Mouse (Mus musculus) lung, postnatal 36 days (tissue): ENCODE results near the gene Ifrd1.
"Not testable (repeated sequence)": the region's sequence is repeated elsewhere in the genome, so short reads cannot be mapped to it uniquely, and the experiment has no call there.

Source experiments
- DNase-seq: peaks from one replicate; pipeline ENCODE4 v3.0.0; 2022; ENCODE audit warnings: mixed read lengths

The Ifrd1 gene

DNA sequence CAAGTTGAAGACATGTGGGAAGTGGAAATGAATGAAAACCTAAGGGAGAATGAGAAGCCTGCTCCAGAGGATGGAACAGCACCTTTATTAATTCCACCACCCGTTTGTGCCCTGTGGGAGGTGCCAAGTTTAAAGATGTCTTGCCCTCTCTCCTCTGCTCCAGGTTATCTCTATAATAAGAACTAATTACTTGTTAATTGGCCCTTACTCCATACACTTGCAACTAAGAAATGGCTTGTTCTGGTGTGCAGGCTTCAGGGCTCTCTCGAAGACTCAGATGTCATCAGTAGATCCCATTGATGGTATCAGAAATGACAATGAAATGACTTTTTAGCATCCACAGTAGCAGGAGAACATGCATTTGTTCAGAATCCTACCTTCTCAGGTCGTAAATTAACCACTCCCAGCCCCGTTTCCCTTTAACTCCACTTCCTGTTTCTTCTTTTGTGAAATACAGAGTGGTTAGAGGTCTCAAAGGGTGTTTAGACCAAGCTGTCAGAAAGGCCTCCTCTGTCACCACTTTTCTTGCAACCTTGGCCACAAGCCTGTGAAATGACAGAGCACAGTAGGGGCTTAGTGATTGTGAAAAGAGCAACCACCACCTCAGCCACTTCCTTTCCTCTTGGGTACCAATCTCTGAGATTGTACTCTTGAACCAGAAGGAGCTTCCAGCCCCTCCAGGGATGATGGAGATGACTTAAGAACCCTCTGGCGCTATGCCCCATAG is at the start of gene Ifrd1:
TSS of gene Ifrd1 (minus strand) at position 51 of the 727 bp plus-strand sequence.
- DNase-seq, result peak; percentile 58

DNA sequence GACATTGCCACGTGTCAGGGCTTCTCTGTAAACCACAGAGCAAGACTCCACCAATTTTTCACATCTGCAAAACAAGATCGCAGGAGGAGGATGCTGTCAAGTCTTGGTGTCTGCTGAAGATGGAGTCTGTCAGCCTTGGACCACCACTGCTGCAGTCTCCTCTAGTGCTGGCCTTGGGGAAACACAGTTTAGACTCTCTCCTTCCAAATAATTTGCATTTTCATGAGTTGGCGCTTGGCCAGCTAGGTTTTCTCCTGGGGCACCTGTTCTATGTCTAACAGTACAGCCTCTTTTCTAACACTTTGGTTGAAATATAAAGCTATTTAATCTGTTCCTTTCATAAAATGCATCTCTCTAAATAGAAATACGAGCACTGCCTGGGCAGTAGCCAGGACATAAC is 38.2 kb upstream of the Ifrd1 start:
- no peak for DNase-seq

DNA sequence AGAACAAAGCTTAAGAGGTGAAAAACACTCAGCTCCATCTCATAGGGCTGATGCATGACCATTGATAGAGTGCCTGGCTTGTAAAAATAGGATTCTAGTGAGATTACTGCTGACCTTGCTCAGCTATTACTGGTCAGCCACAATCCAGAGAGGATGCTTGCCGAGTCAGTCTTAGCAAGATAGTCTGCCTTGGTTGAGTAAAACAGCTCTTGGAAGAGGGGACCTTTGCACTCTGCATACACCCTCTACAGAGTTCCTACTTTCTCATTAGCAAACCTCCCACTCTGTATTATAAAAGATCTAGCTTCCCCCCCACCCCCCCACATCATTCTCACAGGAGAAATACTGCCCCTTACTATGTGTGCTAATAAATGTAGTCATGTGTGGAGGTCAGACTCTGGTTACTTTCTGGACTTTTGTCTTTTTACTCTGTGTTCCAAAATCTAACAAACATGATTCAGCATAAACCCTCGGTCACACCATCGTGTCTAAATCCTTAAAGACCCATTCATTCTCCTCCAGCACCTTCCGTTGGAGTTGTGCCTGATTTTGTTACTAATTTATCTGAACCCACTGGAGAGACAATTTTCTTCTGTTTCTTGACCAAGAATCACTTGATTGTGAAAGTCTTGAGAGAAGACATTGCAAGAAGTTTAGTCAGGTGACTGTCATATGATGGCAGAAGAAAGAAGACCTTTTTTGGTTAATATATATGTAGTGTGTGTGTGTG is 32.5 kb upstream of the Ifrd1 start:
- no peak for DNase-seq

DNA sequence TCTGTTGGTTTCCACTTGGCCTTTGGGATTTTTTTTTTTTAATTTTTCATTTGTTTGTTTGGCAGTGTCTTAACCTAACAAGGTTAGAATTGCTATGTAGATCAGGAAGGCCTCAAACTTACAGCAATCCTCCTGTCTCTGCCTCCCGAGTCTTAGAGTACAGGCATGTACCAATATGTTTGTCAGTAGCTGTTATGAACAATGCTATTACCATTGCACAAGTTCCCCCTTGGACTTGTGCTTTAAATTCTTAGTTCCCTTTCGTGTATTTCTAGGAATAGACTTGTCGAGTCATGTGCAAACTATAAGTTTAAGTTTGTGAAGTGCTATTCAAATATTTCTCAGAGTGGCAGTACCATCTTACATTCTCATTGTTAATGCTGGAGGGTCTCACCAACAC is 29.3 kb upstream of the Ifrd1 start:
- DNase-seq, result no peak

DNA sequence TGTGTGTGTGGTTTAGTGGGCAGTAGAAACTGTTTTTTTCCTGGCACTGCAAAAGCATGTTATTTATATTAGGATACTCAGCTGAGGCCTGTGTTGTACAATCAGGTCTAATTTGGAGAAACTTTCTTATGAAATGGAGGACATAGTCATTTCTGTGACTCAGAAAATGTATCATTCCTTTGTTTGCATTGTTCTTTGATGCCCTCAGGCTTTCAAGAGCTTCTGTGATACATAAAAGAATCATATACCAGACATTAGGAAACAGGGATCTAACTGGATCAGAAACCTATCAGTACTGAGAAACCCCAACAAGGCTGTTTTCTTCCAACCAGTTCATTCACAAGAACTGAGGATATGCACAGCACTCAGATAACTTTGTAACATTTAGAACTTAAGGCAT is 26.6 kb upstream of the Ifrd1 start:
- no peak for DNase-seq

DNA sequence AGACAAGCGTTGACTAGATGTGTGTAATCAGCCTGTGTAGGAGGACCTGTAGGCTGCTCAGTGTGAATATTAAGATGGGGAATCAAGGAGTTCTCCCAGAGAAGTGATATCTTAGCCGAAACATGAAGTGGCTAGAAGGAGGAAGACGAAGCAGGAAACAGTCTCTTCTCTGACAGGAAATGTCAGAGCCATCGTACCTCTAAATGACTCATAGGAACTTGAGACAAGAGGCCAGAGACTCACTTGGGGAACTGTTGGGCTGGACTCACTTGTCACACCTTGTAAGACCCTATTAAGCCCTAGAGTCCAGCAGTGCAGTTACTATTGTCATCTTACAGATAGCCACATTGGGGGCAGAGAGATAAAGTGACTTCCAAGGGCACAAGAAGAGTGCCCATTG is 25.0 kb upstream of the Ifrd1 start:
- DNase-seq, result no peak

DNA sequence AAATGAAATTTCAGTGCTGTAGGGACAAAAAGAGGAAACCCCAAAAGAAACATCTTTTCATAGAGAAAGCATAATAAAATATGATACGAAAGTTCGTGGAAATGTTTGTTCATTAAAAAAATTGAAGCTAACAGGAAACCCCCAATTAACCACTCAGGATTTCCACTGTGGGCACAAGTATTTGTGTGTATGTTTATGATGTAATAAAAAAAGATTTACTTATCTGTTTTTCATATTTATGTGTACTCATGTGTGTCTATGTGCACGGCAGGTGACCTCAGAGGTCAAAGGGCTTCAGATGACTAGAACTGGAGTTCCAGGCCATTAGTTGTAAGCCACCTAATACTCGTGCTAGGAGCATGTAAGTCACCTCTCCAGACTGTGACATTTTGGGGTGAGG is 24.4 kb upstream of the Ifrd1 start:
- no peak for DNase-seq

DNA sequence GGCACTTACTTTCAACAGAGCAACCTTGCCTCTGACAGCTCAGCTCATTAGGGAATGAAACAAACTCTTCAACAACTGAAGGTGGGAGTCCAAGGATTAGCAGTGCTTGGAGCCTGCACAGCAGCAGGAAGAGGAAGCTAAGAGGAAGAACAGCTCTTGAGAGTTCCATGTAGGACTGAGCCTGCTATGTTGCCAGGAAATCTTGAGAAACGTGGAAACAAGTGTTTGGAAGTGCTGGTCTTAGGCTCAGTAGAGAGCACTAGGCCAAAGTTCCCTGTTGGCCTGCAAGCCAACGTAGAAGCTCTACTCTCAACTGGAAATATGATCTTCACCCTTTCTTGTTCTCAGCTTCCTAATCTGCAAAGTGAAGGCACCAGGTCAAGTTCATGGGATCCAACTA is 20.0 kb upstream of the Ifrd1 start:
- peak; percentile 39 for DNase-seq

DNA sequence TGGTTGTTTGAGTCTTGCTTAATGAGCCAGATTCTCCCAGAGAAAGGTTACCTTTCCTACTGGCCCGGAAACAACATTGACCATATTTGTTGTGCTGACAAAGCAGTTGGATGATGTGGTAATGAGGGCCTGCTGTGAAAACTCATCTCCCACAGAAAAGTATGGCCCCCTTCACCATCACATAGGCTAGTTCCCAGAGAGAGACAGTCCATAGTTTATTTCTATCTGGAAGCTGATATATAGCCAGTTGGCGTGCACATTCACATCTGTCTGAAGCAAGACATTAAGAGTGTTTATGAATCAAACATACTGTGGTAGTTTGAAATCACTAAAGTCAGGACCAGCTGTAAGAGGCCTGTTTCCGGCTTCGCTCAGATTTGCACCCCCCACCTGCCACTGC is 15.4 kb upstream of the Ifrd1 start:
- DNase-seq, result no peak

DNA sequence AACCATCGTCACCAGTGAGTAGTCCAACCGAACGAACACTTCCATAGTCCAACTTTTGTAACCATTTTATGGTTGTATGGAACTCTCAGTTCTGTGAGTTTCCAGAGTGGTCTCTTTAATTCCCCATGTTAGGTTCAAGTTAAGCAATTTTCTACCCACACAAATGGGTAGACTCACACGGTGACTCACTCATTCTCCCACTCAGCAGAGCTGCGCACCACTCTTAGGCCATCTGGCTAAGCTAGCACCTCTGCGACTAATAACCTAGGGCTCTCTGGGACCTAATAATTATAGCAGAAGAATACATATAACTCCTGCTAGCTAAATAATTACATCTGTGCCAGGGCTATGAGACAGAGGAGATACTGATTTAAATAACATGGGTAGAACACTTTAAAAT is 14.7 kb upstream of the Ifrd1 start:
- no peak for DNase-seq

DNA sequence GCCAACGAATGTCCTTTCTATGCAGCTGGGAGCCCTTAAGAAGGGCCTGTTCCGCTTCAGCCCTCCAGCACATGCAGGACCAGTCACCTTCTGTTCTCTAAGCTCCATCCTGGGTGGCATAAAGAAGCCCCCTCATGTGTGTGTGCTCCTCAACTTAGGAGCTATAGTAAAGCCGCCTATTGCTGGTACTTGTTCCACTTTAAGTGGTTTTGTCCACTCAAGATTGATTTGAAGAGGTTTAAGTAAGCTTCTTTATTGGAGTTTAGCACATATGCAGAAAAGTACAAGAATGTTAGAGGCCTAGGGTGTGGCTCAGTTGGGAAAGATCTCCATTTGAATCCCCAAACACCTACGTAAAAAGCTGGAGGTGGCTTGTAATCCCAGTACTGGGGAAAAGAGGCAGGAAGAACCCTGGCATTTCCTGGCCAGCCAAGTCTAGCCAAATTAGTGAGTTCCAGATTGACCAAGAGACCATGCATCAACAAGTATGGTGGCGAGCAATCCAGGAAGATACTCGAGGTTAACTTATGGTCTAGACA is 10.2 kb upstream of the Ifrd1 start:
- no peak for DNase-seq

DNA sequence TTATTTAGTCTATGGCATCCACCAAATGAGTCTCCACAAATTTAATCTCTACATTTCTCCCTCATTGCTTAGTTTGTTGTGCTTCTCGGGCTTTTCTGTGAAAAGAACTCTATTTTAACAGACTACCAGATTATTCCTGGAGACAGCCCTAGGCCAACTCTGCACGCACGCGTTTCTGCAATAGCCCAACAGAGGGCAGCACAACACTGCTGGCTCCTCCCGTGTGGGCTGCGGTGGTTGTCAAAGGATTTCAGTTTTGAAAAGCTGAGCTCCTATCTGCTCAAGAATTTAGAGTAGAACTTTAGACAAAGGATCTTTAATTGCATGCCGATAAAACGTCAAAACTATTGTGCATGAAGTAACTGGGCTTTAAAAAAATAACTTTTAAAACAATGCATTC is 8.9 kb upstream of the Ifrd1 start:
- DNase-seq, result peak; percentile 91

DNA sequence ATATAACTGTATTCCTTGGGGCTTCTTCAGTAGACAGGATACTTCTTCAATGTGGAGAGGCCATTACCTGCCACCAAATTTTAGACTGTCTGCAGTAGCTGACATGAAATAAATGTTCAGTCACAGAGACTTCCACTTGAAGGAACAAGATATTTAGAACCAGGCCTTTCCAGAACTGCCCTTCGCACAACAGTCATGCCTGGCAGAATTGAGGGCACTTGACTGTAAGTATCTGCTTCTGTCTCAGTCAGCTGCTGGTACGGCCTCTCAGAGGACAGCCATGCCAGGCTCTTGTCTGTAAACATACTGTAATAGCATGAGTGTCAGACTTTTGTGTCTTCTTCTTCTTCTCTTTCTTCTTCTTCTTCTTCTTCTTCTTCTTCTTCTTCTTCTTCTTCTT is 8.2 kb upstream of the Ifrd1 start:
- DNase-seq, result no peak

DNA sequence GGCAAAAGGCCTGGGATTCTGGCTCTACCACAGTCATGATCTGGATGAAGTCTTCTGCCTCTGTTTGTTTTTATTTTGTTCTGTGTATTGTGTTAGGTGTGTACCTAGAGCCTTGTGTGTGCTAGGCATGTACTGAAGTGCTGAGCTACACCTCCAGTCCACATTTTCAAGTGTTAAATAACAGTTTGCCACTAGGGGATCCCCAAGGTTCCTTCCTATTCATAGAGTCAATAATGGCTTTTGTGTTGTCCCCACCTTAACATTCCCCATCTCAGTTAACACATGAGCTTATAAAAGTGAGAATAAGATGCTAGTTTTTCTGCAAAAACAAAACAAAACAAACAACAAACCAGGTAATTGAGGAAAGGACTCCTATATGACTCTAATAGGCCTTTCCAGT is 7.7 kb upstream of the Ifrd1 start:
- no peak for DNase-seq

DNA sequence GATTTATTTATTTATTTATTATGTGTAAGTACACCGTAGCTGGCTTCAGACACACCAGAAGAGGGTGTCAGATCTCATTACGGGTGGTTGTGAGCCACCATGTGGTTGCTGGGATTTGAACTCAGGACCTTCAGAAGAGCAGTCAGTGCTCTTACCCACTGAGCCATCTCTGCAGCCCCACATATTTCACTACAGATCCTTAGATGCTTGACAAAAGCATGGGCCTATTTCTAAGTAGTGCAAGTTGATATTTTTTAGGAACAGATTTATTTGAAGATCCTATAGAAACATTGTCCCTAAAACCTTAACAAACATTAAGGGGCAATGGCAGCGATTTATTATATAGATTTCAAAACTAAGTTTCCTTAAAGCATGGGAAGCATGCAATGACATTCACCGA is 7.0 kb upstream of the Ifrd1 start:
- not testable (repeated sequence) for DNase-seq

DNA sequence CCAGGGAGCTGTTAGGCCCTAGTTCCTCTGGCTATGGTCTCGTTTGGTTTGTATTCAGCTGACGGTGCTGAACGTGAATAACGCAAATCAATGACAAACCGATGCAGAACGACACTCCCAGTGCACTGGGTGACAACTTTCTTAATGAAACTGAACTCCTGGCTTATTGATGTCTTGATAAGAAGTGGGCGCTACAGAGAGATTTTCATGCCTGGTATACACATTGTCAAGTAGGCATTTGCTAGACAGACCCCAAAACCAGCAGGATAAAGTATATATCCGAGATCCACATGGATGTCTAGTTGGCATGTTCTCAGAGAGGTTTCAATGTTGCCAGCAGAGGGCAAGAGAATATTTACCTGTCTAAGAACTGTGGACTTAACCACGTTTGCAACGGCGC is 6.4 kb upstream of the Ifrd1 start:
- no peak for DNase-seq

DNA sequence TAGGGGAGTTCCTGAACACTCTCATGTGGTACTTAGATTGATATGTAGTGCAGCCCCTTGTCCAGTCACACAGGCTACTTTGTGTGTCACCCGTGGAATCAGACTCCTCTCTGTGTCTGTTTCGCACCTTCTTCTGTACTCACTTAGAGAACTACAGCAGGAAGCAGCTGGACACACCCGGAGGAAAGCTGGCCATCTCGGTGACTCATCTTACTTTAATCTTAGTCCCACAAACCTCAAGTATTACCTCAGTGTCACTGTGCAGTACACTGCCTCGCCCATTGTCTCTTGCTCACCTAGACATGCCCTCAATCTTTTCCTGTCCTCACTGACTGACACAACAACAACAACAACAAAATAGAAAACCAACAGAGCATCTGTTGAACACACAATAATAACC is 4.9 kb upstream of the Ifrd1 start:
- no peak for DNase-seq

DNA sequence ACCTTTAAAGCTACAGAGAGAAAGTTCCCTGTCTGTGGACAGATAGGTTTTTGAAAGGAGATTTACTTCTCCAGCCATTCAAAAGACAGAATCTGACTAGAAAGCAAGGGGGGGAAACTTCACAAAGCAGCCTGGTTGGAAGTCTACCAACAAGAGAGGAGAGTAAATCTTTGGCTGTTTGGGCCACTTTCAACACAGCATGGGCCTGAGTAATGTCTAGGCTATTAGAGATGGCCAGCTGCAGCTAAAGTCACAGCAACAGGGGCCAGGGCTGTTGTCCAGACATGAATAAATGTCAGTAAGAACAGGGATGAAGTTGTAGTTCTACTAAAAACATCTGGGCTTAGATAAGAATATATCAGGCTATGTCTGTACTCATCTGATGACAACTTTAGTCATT is 2.0 kb upstream of the Ifrd1 start:
- peak; percentile 43 for DNase-seq

DNA sequence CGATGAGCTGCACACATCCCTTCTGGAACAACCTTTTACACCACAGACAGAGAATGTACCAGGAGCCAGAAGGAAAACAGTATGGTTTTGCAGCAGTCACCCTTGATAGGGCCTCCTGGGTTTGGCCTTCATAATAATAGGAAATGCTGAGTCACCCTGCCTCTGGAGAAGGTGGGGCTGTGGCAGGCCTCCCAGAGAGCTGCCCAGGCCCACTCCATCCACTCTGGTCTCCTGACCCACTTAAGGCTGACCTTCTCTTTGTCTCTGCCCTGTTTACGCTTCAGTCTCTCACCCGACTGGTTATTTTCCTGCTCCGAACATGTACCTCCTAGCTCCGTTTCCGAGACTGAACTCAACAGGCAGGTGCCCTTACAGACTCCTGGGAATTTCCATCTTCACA is 328 bp downstream of the Ifrd1 start:
- peak; percentile 82 for DNase-seq

DNA sequence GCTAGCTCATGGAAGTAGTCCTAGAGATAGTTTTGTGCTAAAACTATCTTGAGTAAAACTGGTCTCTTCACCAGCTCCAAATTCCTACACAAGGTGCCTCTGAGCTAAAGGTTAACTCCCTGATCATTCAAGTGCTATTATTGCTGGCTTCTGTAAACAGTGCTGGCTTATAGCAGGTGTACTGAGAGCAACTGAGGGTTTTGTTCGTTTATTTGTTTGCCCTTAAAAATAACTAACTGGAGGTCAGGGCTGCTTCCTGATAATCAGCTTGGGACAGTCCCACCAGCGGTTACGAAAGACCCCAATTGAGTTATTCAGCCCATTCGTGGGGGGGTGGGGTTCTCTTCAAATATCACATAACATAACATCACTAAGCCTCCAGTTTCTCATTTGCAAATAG is 920 bp downstream of the Ifrd1 start:
- DNase-seq, result peak; percentile 30

DNA sequence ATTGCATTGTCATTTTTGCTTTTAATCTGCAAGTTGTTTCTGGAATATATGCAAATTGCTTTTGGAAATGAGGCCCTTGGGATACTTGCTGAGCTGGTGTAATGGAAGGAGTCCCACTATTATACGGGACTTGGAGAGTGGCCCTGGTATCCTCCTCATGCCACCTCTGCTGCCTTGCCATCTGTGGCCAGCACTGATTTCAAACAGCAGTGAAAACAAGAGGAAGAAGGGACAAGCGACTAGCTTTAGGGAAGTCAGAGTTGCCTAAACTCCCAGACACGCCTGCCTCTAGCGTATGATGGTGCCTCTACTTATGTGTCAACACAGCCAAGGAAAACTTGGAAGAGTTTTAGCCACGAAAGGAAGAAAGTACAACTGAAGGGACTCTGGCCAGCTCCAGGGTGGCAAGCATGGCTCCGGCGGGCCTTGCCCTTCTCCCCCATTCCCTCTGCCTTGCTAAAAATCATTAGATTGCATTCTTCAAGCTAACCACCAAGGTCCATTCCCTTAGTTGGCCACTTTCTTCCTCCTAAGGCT is 2.8 kb downstream of the Ifrd1 start:
- no peak for DNase-seq

DNA sequence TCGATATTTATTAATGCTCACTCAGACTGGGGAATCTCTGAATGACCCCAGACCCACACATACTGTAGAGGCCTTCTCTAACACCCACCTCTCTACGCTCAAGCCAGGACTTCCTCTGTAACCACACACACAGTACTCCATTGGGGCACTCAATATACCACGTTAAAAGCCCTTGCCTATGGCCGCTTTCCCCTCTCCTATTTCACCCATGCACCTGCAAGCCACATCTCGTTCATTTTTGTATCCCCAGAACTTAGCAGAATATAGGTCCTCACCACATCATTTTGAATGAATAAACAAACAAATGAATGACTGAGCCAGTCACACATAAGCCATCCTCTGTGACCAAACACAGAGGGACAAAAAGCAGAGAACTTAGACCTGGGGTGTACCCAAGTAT is 3.4 kb downstream of the Ifrd1 start:
- no peak for DNase-seq

DNA sequence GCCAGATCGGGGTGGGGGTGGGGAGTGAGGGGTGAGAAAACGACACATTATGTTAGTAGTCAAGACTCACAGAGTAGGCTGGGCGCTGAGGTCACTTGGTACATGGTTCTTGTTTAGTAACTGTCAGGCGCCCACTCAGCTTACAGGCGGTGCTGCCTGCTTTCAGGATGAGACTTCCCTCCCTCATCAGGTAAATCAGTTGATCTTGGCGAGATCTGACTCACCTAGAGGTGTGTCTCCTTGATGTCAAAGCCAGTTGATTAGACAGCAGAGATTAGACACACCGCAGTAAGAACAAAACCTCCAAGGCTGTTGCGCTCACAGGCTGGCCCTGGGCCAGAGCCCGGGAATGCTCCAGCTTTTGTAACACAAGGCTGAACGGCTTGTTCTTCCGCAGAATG is 4.5 kb downstream of the Ifrd1 start:
- DNase-seq, result peak; percentile 80

DNA sequence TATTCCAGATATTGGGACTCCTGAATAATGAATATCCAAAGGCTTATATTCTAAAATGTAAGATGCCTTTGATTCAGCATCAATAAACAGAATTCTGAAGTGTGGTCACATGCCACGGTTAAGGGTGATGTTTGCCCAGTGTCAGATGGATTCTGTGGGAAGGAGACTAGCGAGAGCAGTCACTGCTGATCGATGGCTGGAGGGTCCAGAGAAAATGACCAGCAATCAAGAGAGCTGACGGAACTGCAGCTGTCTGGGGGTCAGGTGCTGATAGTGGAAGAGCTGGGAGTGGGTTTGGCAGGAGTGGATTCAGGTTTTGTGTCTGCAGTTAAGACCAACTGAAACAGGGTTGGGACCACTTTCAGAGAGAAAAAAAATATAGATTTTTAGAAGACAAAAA is 5.1 kb downstream of the Ifrd1 start:
- no peak for DNase-seq
